Mouse (Mus musculus) gastrocnemius, postnatal 4 days (tissue): Measurements from ENCODE around the gene Cyp2b19. TPM values are rescaled to one million over a fixed set of nuclear protein-coding genes. Genes with fewer than 3 reads are reported as not detected.

Experiments used
- total RNA-seq, 2 experiments: library from RNA; stranded (reverse); gene quantifications; 2 replicates each; pipeline ENCODE4 v1.2.3; 2021

Gene Cyp2b19
- total RNA-seq, 2 experiments from 2014 or later = not detected

Other genes with a start within 250 kb of the Cyp2b19 start
- not detected for gene Nlrp9a, start 222.1 kb upstream of the Cyp2b19 start, total RNA-seq
- gene Vmn1r185, start 138.7 kb upstream of the Cyp2b19 start, total RNA-seq = not detected
- gene Cyp2b23, start 70.7 kb upstream of the Cyp2b19 start, total RNA-seq = not detected
- not detected for gene Cyp2g1, start 51.8 kb downstream of the Cyp2b19 start, total RNA-seq
- gene Cyp2a5, start 78.2 kb downstream of the Cyp2b19 start, total RNA-seq = not detected
- gene Cyp2a22, start 182.2 kb downstream of the Cyp2b19 start, total RNA-seq = under 1 TPM in 1 of 2 experiments, not detected in 1; 0.08 TPM